Mouse (Mus musculus) myocyte (in vitro differentiated cells): ENCODE data around the gene Tpbg. TPM values are rescaled to one million over a fixed set of nuclear protein-coding genes. Genes with fewer than 3 reads are reported as not detected.
"Not testable (repeated sequence)": the region's sequence is repeated elsewhere in the genome, so short reads cannot be mapped to it uniquely, and the experiment has no call there.

ENCODE experiments used
- H3K27me3 ChIP-seq: one replicate; pipeline ENCODE4 v1.6.1; 2011; ENCODE audit not compliant: control insufficient read depth, insufficient read depth, insufficient read length
- H3K36me3 ChIP-seq: one replicate; pipeline ENCODE4 v1.6.1; 2011; ENCODE audit not compliant: control insufficient read depth, insufficient read depth
- H3K4me2 ChIP-seq: one replicate; pipeline ENCODE4 v1.6.1; 2011; ENCODE audit warnings: low read depth, control low read depth
- H3K4me3 ChIP-seq: one replicate; pipeline ENCODE4 v1.5.1; 2011; ENCODE audit warnings: mild to moderate bottlenecking, control low read depth, moderate library complexity
- H3K79me2 ChIP-seq: one replicate; pipeline ENCODE4 v1.6.1; 2011; ENCODE audit not compliant: control insufficient read depth, insufficient read depth
- H3ac ChIP-seq: one replicate; pipeline ENCODE4 v1.6.1; 2011; ENCODE audit not compliant: control insufficient read depth, insufficient read length
- CEBPB ChIP-seq: IDR thresholded peaks from 2 replicates; pipeline ENCODE4 v1.6.1; 2011; ENCODE audit warnings: mild to moderate bottlenecking, moderate library complexity; ENCODE audit not compliant: poor library complexity, insufficient read depth, severe bottlenecking
- E2F4 ChIP-seq: IDR thresholded peaks from one replicate; pipeline ENCODE4 v1.6.1; 2011; ENCODE audit warnings: mild to moderate bottlenecking, control low read depth, moderate library complexity; ENCODE audit not compliant: insufficient read depth
- MAX ChIP-seq: IDR thresholded peaks from one replicate; pipeline ENCODE4 v1.6.1; 2011; ENCODE audit warnings: low read depth, mild to moderate bottlenecking, control low read depth
- MYOD1 ChIP-seq, 3 experiments: IDR thresholded peaks; one replicate each; pipeline ENCODE4 v1.6.1; 2011; ENCODE audit warnings: control low read depth in 2 of 3, low read depth in 2 of 3, mild to moderate bottlenecking in 2 of 3, moderate library complexity in 1 of 3; ENCODE audit not compliant: insufficient read length in 2 of 3, control insufficient read depth in 1 of 3
- MYOG ChIP-seq, 3 experiments: IDR thresholded peaks; one replicate each; pipeline ENCODE4 v1.6.1; 2011; ENCODE audit warnings: control low read depth in 2 of 3, low read depth in 2 of 3, mild to moderate bottlenecking in 2 of 3; ENCODE audit not compliant: insufficient read length in 2 of 3, control insufficient read depth in 1 of 3, insufficient read depth in 1 of 3
- POLR2A ChIP-seq: IDR thresholded peaks from one replicate; pipeline ENCODE4 v1.6.1; 2011; ENCODE audit warnings: low read depth, mild to moderate bottlenecking, control low read depth, moderate library complexity; ENCODE audit not compliant: insufficient read length
- POLR2AphosphoS2 ChIP-seq: IDR thresholded peaks from one replicate; pipeline ENCODE4 v1.6.1; 2011; ENCODE audit warnings: low read depth, control low read depth; ENCODE audit not compliant: insufficient read length
- REST ChIP-seq: IDR thresholded peaks from one replicate; pipeline ENCODE4 v1.6.1; 2011; ENCODE audit warnings: mild to moderate bottlenecking, control low read depth, moderate library complexity; ENCODE audit not compliant: insufficient read depth, insufficient read length
- SRF ChIP-seq: IDR thresholded peaks from one replicate; pipeline ENCODE4 v1.6.1; 2011; ENCODE audit warnings: low read depth; ENCODE audit not compliant: control insufficient read depth, insufficient read length
- TCF12 ChIP-seq: IDR thresholded peaks from one replicate; pipeline ENCODE4 v1.6.1; 2011; ENCODE audit warnings: mild to moderate bottlenecking, control low read depth; ENCODE audit not compliant: poor library complexity, insufficient read depth, severe bottlenecking
- TCF3 ChIP-seq: IDR thresholded peaks from one replicate; pipeline ENCODE4 v1.6.1; 2011; ENCODE audit warnings: low read depth, control low read depth; ENCODE audit not compliant: insufficient read length
- USF1 ChIP-seq: IDR thresholded peaks from one replicate; pipeline ENCODE4 v1.6.1; 2011; ENCODE audit warnings: low read depth, mild to moderate bottlenecking, control low read depth, moderate library complexity
- polyA plus RNA-seq: library from polyadenylated mRNA; unstranded; fragments of >200 nt; fragmentation: generic; extraction: Trizol; gene quantifications from one replicate; pipeline ENCODE4 v1.2.1, GENCODE M21; 2012; ENCODE audit warnings: missing spikeins

The Tpbg gene
- polyA plus RNA-seq: 15.2 TPM

- Histone ChIP-seq H3K4me3 (peak within 1 kb of the TSS; percentile 76), H3K36me3 (peaks cover 8% of the 10 kb centered on the region), H3ac (peak within 1 kb of the TSS; percentile 47), H3K4me2 (peak within 1 kb of the TSS; percentile 88), H3K79me2 (peaks cover 18% of the 10 kb centered on the region), H3K27me3 (no peaks in the 10 kb centered on the region)
- TF ChIP-seq MYOG (IDR thresholded peaks at IDR 0.05; ENCODE audit: control insufficient read depth in 1 of 3, insufficient read depth in 1 of 3, insufficient read length in 2 of 3, low read depth in 2 of 3) (no peak), POLR2AphosphoS2 (peak; percentile 78), POLR2A (peak; percentile 80)
These were observed at the start of gene Tpbg for GRCm38 (mm10) chr9:85842351-85843011. Gene Tpbg, plus strand, starts transcription at chr9:85842380.

GRCm38 (mm10) chr9:85801986-85802385 lies 40.2 kb upstream of the Tpbg start:
- H3K36me3 ChIP-seq, H3K4me2 ChIP-seq, H3K4me3 ChIP-seq, H3K27me3 ChIP-seq, H3ac ChIP-seq, H3K79me2 ChIP-seq: not testable (repeated sequence)

GRCm38 (mm10) chr9:85802563-85802962 lies 39.6 kb upstream of the Tpbg start:
- Histone ChIP-seq H3K4me3 (no peak overlapping the region), H3ac (no peak overlapping the region), H3K79me2 (no peaks in the 10 kb centered on the region), H3K27me3 (no peaks in the 10 kb centered on the region), H3K4me2 (no peak overlapping the region), H3K36me3 (no peaks in the 10 kb centered on the region)
- no peak for TF ChIP-seq POLR2A
- no peak for TF ChIP-seq MAX
- TF ChIP-seq REST: no peak
- TF ChIP-seq USF1: no peak
- no peak for TF ChIP-seq SRF
- no peak for TF ChIP-seq TCF12
- TF ChIP-seq MYOD1 (IDR thresholded peaks at IDR 0.05; ENCODE audit: control insufficient read depth in 1 of 3, insufficient read length in 2 of 3, low read depth in 2 of 3): no peak
- TF ChIP-seq MYOG (IDR thresholded peaks at IDR 0.05; ENCODE audit: control insufficient read depth in 1 of 3, insufficient read depth in 1 of 3, insufficient read length in 2 of 3, low read depth in 2 of 3): no peak
- TF ChIP-seq TCF3: no peak
- no peak for TF ChIP-seq POLR2AphosphoS2
- TF ChIP-seq CEBPB: no peak

- H3K27me3 ChIP-seq: no peaks in the 10 kb centered on the region
- no peak overlapping the region for H3ac ChIP-seq
- no peaks in the 10 kb centered on the region for H3K36me3 ChIP-seq
- H3K4me3 ChIP-seq: no peak overlapping the region
- H3K79me2 ChIP-seq: no peaks in the 10 kb centered on the region
- no peak overlapping the region for H3K4me2 ChIP-seq
- TF ChIP-seq REST (no peak), SRF (no peak), USF1 (no peak), POLR2AphosphoS2 (no peak), CEBPB (no peak), MYOG (IDR thresholded peaks at IDR 0.05; ENCODE audit: control insufficient read depth in 1 of 3, insufficient read depth in 1 of 3, insufficient read length in 2 of 3, low read depth in 2 of 3) (no peak), MAX (no peak), TCF12 (no peak), E2F4 (no peak), POLR2A (no peak), MYOD1 (IDR thresholded peaks at IDR 0.05; ENCODE audit: control insufficient read depth in 1 of 3, insufficient read length in 2 of 3, low read depth in 2 of 3) (no peak)
These were observed 35.8 kb upstream of the Tpbg start for GRCm38 (mm10) chr9:85806411-85806810.

GRCm38 (mm10) chr9:85809246-85809645 lies 32.9 kb upstream of the Tpbg start:
- TF ChIP-seq MAX (no peak), TCF12 (no peak), POLR2A (no peak), MYOD1 (IDR thresholded peaks at IDR 0.05; ENCODE audit: control insufficient read depth in 1 of 3, insufficient read length in 2 of 3, low read depth in 2 of 3) (no peak), TCF3 (no peak), SRF (no peak)
- H3K79me2 ChIP-seq: no peaks in the 10 kb centered on the region
- H3K36me3 ChIP-seq: no peaks in the 10 kb centered on the region
- peak overlapping the region; percentile 15 for H3K4me2 ChIP-seq
- no peaks in the 10 kb centered on the region for H3K27me3 ChIP-seq
- no peak overlapping the region for H3K4me3 ChIP-seq
- H3ac ChIP-seq: no peak overlapping the region

GRCm38 (mm10) chr9:85820829-85821228 lies 21.4 kb upstream of the Tpbg start:
- Histone ChIP-seq H3ac (no peak overlapping the region), H3K27me3 (no peaks in the 10 kb centered on the region), H3K36me3 (no peaks in the 10 kb centered on the region), H3K4me2 (peak overlapping the region; percentile 12), H3K4me3 (no peak overlapping the region), H3K79me2 (no peaks in the 10 kb centered on the region)
- TF ChIP-seq REST (no peak), MYOG (IDR thresholded peaks at IDR 0.05; ENCODE audit: control insufficient read depth in 1 of 3, insufficient read depth in 1 of 3, insufficient read length in 2 of 3, low read depth in 2 of 3) (no peak), MAX (no peak), POLR2AphosphoS2 (no peak), MYOD1 (IDR thresholded peaks at IDR 0.05; ENCODE audit: control insufficient read depth in 1 of 3, insufficient read length in 2 of 3, low read depth in 2 of 3) (no peak), SRF (no peak), CEBPB (no peak), TCF12 (no peak), E2F4 (no peak), POLR2A (no peak), TCF3 (no peak), USF1 (no peak)
